Mouse (Mus musculus) ovary, adult 10 weeks (tissue): Measurements from ENCODE around the gene Sun1. TPM values are rescaled to one million over a fixed set of nuclear protein-coding genes. Genes with fewer than 3 reads are reported as not detected.

Experiments
- polyA plus RNA-seq: library from polyadenylated mRNA; stranded (reverse); fragments of 350-450 nt; fragmentation: Illumina TruSeq; extraction: RNeasy Lipid Tissue Mini Kit (QIAGEN cat#74804); gene quantifications from one replicate; pipeline ENCODE4 v1.2.3, GENCODE M21; 2014

Sun1 gene
- polyA plus RNA-seq = 20.9 TPM

DNA sequence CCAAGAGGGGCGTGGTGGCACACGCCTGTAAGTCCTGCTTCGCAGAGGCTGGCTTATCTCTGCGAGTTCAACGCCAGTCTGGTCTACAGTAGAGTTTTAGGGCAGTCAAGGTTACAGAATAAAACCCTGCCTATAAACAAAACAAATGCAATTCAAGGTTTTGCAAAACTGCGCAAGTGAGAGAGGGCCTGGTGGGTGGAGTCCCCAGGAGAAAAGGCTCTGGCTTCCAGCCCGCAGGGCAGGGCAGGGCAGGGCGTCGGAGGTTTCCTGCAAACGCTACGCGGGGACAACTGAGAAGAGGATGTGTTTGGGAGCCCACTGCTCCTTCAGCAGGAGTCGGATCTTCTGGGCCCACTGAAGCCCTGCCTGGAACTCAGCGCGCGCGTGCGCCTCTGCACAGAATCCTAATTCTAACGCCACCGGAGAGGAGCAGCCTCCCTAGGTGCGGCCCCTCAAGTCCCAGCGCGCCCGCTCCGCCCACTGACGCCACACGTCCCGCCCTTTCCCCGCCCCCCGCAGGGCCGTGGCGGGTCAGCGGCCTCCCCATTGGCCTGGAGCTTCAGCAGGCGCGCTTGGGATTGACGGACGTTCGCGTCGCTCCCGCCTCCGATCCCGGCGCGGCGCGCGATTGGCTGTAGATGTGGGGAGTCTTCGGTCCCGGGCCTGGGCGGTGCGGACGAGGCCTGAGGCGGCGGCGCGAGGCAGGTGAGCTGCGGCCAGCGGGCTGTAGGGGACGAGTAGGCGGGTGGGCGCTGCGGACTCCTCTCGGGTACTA, at the start of gene Sun1:
TSS of gene Sun1 (plus strand) at position 643 of the 775 bp plus-strand sequence.

GRCm38 (mm10) chr5:139252081-139252909, 51.9 kb downstream of the Sun1 start, which contains the start of gene Get4:
Get4 (plus strand) TSS chr5:139252324.

Other genes with a start within 250 kb of the Sun1 start
- gene Pdgfa, start 203.3 kb upstream of the Sun1 start, polyA plus RNA-seq = 17.8 TPM
- gene Prkar1b, start 50.6 kb upstream of the Sun1 start, polyA plus RNA-seq = 11.5 TPM
- 7.7 TPM for gene Dnaaf5, start 50.4 kb upstream of the Sun1 start, polyA plus RNA-seq
- 10.1 TPM for gene Get4, start 51.7 kb downstream of the Sun1 start, polyA plus RNA-seq
- gene Adap1, start 125.0 kb downstream of the Sun1 start, polyA plus RNA-seq = not detected
- 7.5 TPM for gene Cox19, start 150.8 kb downstream of the Sun1 start, polyA plus RNA-seq
- gene Cyp2w1, start 152.0 kb downstream of the Sun1 start, polyA plus RNA-seq = not detected
- 4.0 TPM for gene Gpr146, start 177.1 kb downstream of the Sun1 start, polyA plus RNA-seq
- not detected for gene C130050O18Rik, start 204.6 kb downstream of the Sun1 start, polyA plus RNA-seq
- gene Gper1, start 222.5 kb downstream of the Sun1 start, polyA plus RNA-seq = 0.46 TPM